Mouse (Mus musculus) heart, postnatal 0 days (tissue): ENCODE measurements at regions not wholly inside any gene's neighbourhood (a gene's known extent, or its start where the extent isn't known, plus 50 kb on each side); places are given as distances from the start of the nearest gene placed in this dataset.

ENCODE experiments used
- ATAC-seq: fragments of 200-750 bp; cut with Nextera tagmentation; 2 replicates; pipeline ENCODE4 v1.8.0; 2017; ENCODE audit warnings: low read depth, moderate number of reproducible peaks, moderate library complexity; ENCODE audit not compliant: insufficient read depth
- DNase-seq: peaks from one replicate; pipeline ENCODE4 v3.0.0-alpha.2; 2016; ENCODE audit warnings: low spot score
- H3K27ac ChIP-seq: fragments of 300-500 bp; sonication (generic); 2 replicates; pipeline ENCODE4 v1.5.1; 2014; ENCODE audit warnings: low read depth, mild to moderate bottlenecking
- H3K27me3 ChIP-seq: fragments of 300-500 bp; sonication (generic); 2 replicates; pipeline ENCODE4 v1.6.1; 2014; ENCODE audit warnings: low read length, mixed read lengths; ENCODE audit not compliant: control insufficient read depth, insufficient read depth
- H3K36me3 ChIP-seq: fragments of 300-500 bp; sonication (generic); replicated peaks from 2 replicates; pipeline ENCODE4 v1.6.1; 2014; ENCODE audit warnings: low read length, mixed read lengths; ENCODE audit not compliant: control insufficient read depth, insufficient read depth
- H3K4me1 ChIP-seq: fragments of 300-500 bp; sonication (generic); 2 replicates; pipeline ENCODE4 v1.6.1; 2014; ENCODE audit warnings: antibody characterized with exemption; ENCODE audit not compliant: control insufficient read depth, insufficient read depth
- H3K4me2 ChIP-seq: fragments of 300-500 bp; sonication (generic); 2 replicates; pipeline ENCODE4 v1.6.1; 2014; ENCODE audit warnings: low read depth, mild to moderate bottlenecking, low read length, moderate library complexity
- H3K4me3 ChIP-seq: fragments of 300-500 bp; sonication (generic); 2 replicates; pipeline ENCODE4 v1.5.1; 2014; ENCODE audit warnings: low read depth, low read length
- H3K9ac ChIP-seq: fragments of 300-500 bp; sonication (generic); replicated peaks from 2 replicates; pipeline ENCODE4 v1.6.1; 2014; ENCODE audit warnings: low read depth, low read length, mixed read lengths
- H3K9me3 ChIP-seq: fragments of 300-500 bp; sonication (generic); replicated peaks from 2 replicates; pipeline ENCODE4 v1.6.1; 2016; ENCODE audit warnings: low read length; ENCODE audit not compliant: control insufficient read depth
- CTCF ChIP-seq: IDR thresholded peaks from 2 replicates; pipeline ENCODE4 v1.5.1; 2016; ENCODE audit warnings: antibody characterized with exemption, control low read depth, low read depth
- EP300 ChIP-seq: IDR thresholded peaks from 2 replicates; pipeline ENCODE4 v1.6.1; 2016; ENCODE audit warnings: antibody characterized with exemption, low read depth
- WGBS: fragments of 180-500 bp; shearing (Covaris S2); extraction: QIAGEN DNeasy Blood & Tissue Kit; methylation state at CpG from one replicate; pipeline ENCODE4 v1.1.7; 2014; 5-methylcytosine and 5-hydroxymethylcytosine counted together

GRCm38 (mm10) chr11:31808216-31808838 lies 63.7 kb upstream of the Cpeb4 start:
- H3K27me3 ChIP-seq: no peaks in the 10 kb centered on the region
- no peak overlapping the region for H3K4me2 ChIP-seq
- H3K9ac ChIP-seq: no peak overlapping the region
- H3K9me3 ChIP-seq: no peaks in the 10 kb centered on the region
- WGBS: 79% methylated on average over 5 of the region's 5 CpGs
- no peak for ATAC-seq
- peaks cover 15% of the 10 kb centered on the region for H3K4me1 ChIP-seq
- no peak overlapping the region for H3K4me3 ChIP-seq
- H3K27ac ChIP-seq: no peak overlapping the region
- no peak for DNase-seq
- no peaks in the 10 kb centered on the region for H3K36me3 ChIP-seq
- no peak for TF ChIP-seq CTCF
- TF ChIP-seq EP300: no peak

- no peak for TF ChIP-seq EP300
- no peaks in the 10 kb centered on the region for H3K9me3 ChIP-seq
- no peak overlapping the region for H3K27ac ChIP-seq
- no peak overlapping the region for H3K9ac ChIP-seq
- H3K4me2 ChIP-seq: no peak overlapping the region
- no peak overlapping the region for H3K4me3 ChIP-seq
- ATAC-seq: no peak
- no peak for DNase-seq
- H3K36me3 ChIP-seq: no peaks in the 10 kb centered on the region
- H3K27me3 ChIP-seq: no peaks in the 10 kb centered on the region
- WGBS: 48% methylated on average over 7 of the region's 7 CpGs
- H3K4me1 ChIP-seq: peaks cover 15% of the 10 kb centered on the region
Measured at GRCm38 (mm10) chr11:31810011-31810786, 61.8 kb upstream of the Cpeb4 start.

DNA sequence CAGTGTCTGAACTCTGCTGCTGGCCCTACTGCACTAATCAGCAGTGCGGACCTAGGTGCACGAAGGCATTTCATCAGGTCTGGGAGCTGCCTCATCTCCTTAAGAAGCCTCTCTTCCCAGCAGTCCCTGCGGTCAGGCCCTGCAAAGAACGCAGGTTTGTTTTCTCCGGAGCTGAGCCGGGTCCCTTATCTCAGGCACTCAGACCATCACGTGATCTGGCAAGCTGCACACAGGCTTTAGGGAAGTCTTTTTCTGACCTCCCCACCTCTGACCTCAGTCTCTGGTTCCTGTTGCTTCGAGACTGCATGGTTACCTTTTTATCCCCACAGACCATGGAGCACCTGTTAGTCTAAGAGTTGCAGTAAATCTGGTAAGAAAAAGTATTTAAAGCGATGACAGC lies 59.8 kb upstream of the Cpeb4 start:
- DNase-seq (peak; percentile 53), ATAC-seq (peak; percentile 58)
- no peaks in the 10 kb centered on the region for H3K36me3 ChIP-seq
- H3K27me3 ChIP-seq: no peaks in the 10 kb centered on the region
- WGBS: 14% methylated on average over 9 of the region's 9 CpGs
- no peak overlapping the region for H3K4me3 ChIP-seq
- no peak overlapping the region for H3K4me2 ChIP-seq
- H3K9ac ChIP-seq: no peak overlapping the region
- H3K4me1 ChIP-seq: peaks cover 15% of the 10 kb centered on the region
- TF ChIP-seq CTCF (no peak), EP300 (no peak)
- H3K27ac ChIP-seq: no peak overlapping the region
- no peaks in the 10 kb centered on the region for H3K9me3 ChIP-seq

DNA sequence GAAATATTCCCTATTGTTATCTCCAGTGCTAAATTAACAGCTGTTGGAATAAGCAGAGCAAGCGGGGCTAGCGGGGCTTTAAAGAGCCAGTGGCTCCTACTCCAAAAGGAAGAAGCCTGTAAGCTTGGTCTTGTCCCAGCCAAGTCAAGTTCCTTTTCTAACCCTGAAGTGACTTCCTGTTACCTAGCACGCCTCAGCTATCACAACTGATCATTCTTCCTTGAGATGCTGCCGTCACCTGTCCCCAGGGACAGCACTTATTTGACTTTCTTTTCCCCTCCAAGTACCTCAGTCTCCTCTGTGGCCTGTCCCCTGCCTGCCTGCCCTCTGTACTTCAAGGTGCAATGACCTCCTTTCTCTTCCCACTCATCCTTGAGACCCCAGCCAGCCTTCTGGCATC lies 57.4 kb upstream of the Cpeb4 start:
- no peak for TF ChIP-seq CTCF
- no peak for TF ChIP-seq EP300
- H3K27me3 ChIP-seq: no peaks in the 10 kb centered on the region
- H3K9ac ChIP-seq: no peak overlapping the region
- no peak overlapping the region for H3K4me2 ChIP-seq
- ATAC-seq (no peak), DNase-seq (no peak)
- no peak overlapping the region for H3K4me3 ChIP-seq
- 74% methylated on average over 4 of the region's 4 CpGs for WGBS
- no peaks in the 10 kb centered on the region for H3K9me3 ChIP-seq
- no peaks in the 10 kb centered on the region for H3K36me3 ChIP-seq
- peaks cover 8% of the 10 kb centered on the region for H3K4me1 ChIP-seq
- H3K27ac ChIP-seq: no peak overlapping the region

GRCm38 (mm10) chr11:31815855-31816488 lies 56.0 kb upstream of the Cpeb4 start:
- H3K4me3 ChIP-seq: no peak overlapping the region
- 83% methylated on average over 12 of the region's 12 CpGs for WGBS
- H3K9me3 ChIP-seq: no peaks in the 10 kb centered on the region
- no peak overlapping the region for H3K27ac ChIP-seq
- no peak for TF ChIP-seq CTCF
- no peak for TF ChIP-seq EP300
- no peaks in the 10 kb centered on the region for H3K36me3 ChIP-seq
- peaks cover 8% of the 10 kb centered on the region for H3K4me1 ChIP-seq
- ATAC-seq (no peak), DNase-seq (no peak)
- no peak overlapping the region for H3K4me2 ChIP-seq
- H3K27me3 ChIP-seq: no peaks in the 10 kb centered on the region
- H3K9ac ChIP-seq: no peak overlapping the region
